In the genomic region with DNA sequence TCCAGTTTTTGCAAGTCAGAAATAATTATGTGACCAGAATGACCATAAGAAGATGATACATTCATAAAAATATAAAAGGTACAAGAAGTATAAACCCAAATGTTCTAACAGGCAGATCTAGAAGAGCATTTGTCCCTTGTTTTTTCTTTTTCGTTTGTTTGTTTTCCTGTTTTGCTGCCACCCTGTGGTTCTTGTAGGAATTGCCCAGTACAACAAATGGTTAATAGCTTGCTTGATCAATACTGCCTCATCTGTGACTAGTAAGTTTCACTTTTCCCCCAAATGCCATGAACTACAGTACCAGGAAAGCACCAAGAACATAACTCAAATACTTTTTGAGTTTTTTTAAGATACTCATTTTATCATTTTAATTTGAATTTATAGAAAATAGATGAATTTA, we compare ENCODE assay signal across 10 mouse cellular contexts. TPM values are rescaled to one million over a fixed set of nuclear protein-coding genes. Genes with fewer than 3 reads are reported as not detected.
DNase-seq lines count a peak whose midpoint lies in the region; ATAC-seq lines count a peak whose summit lies in the region.
"Had no signal": no experiment of that assay in that cellular context is flagged by ENCODE, and none has a peak within 500 bp of the region (broad histone marks: within the 10 kb centered on the region; RNA-seq: fewer than 3 reads in every experiment).

No protein-coding gene starts in this region.

- whole genome bisulfite sequencing in kidney, embryonic 16.5 days = 8% methylated on average over 1 of the region's 1 CpGs

- no peak overlapping the region for H3K4me2 ChIP-seq in kidney, embryonic 16.5 days (replicated peaks; ENCODE audit: low read depth, low read length)
- H3K4me2 ChIP-seq: liver, embryonic 13.5 days had no signal

- no peak overlapping the region for H3K27ac ChIP-seq in kidney, embryonic 16.5 days (ENCODE audit: low read length)
- H3K27ac ChIP-seq: liver, embryonic 13.5 days had no signal

- ATAC-seq in kidney, embryonic 16.5 days (ENCODE audit: low FRiP score, low TSS enrichment) = no peak

- no peaks in the 10 kb centered on the region for H3K4me1 ChIP-seq in kidney, embryonic 16.5 days (ENCODE audit: insufficient read depth, low read length)
- H3K4me1 ChIP-seq: liver, embryonic 13.5 days had no signal

- no peak overlapping the region for H3K9ac ChIP-seq in kidney, embryonic 16.5 days (replicated peaks; ENCODE audit: low read length)
- H3K9ac ChIP-seq: liver, embryonic 13.5 days had no signal

- peak; percentile 45 to 59 for DNase-seq in cerebellum, postnatal 10 days
- no peak for DNase-seq in cerebellum, adult 11 months
- DNase-seq in kidney, postnatal 14 days = peak; percentile 3
- peak; percentile 30 to 40 for DNase-seq in right cerebral cortex, postnatal 10 days (ENCODE audit: low spot score in 2 of 2)
- DNase-seq in right cerebral cortex, postnatal 25 days = no peak
- DNase-seq in retina, postnatal 7 days (ENCODE audit: low read depth, low spot score) = peak; percentile 9
- DNase-seq in adrenal gland, adult 18-20 months (ENCODE audit: low spot score in 2 of 2) = no peak
- DNase-seq: liver, embryonic 13.5 days had no signal

- no peak overlapping the region for H3K4me3 ChIP-seq in kidney, embryonic 16.5 days (ENCODE audit: low read length)
- H3K4me3 ChIP-seq: liver, embryonic 13.5 days had no signal

- H3K27me3 ChIP-seq in kidney, embryonic 16.5 days (ENCODE audit: insufficient read depth, low read length) = no peaks in the 10 kb centered on the region
- H3K27me3 ChIP-seq: liver, embryonic 13.5 days had no signal

- H3K36me3 ChIP-seq in kidney, embryonic 16.5 days (ENCODE audit: insufficient read depth, low read length) = no peaks in the 10 kb centered on the region
- H3K36me3 ChIP-seq: liver, embryonic 13.5 days had no signal

- H3K9me3 ChIP-seq in kidney, embryonic 16.5 days (ENCODE audit: low read length) = no peaks in the 10 kb centered on the region
- H3K9me3 ChIP-seq: liver, embryonic 13.5 days had no signal

RNA-seq across cellular contexts. Expression of a gene that starts 11.9 kb away (rescaled TPM):
- polyA plus RNA-seq in kidney, embryonic 16.5 days (2015; fragmentation: Nextera tagmentation; extraction: Ambion mirVana) = 9.0 TPM in 2 replicates
- total RNA-seq in adrenal gland, adult 18-20 months (2021) = 1 to 10 TPM; 1.4 to 2.1 TPM
- total RNA-seq: granulocyte monocyte progenitor cell, adult 5-6 weeks had no signal

Comparison
In these comparisons a context has a peak if more than half of its experiments do, and no peak if none do; other contexts are left out.
1. DNase-seq: peak in cerebellum, postnatal 10 days (2 of 2), kidney, postnatal 14 days (single experiment), right cerebral cortex, postnatal 10 days (2 of 2) and retina, postnatal 7 days (single experiment); none in cerebellum, adult 11 months (single experiment), right cerebral cortex, postnatal 25 days (single experiment) and adrenal gland, adult 18-20 months (0 of 2).